Mouse (Mus musculus): ENCODE measurements around the gene Xlr3b. TPM values are rescaled to one million over a fixed set of nuclear protein-coding genes. Genes with fewer than 3 reads are reported as not detected.
"Not testable (repeated sequence)": the region's sequence is repeated elsewhere in the genome, so short reads cannot be mapped to it uniquely, and the experiment has no call there.

The Xlr3b gene
- polyA plus RNA-seq, 1 experiment, result 0.56 TPM

DNA sequence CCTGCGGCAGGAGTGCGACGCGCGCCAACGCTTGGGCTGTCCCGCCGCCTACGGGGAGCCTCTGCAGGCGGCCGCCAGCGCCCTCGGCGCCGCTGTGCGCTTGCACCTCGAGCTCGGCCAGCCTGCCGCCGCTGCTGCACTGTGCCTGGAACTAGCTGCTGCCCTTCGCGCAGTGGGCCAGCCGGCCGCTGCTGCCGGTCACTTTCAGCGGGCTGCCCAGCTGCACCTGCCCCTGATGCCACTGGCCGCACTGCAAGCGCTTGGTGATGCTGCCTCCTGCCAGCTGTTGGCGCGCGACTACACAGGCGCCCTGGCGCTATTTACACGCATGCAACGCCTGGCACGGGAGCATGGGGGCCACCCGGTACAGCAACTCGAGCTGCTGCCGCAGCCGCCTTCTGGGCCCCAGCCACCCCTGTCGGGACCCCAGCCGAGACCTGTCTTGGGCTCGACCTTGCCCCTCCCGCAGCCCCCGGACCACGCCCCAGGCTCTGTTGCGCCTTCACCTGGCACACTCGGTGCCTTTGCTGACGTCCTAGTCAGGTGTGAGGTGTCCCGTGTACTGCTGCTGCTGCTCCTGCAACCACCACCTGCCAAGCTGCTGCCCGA is 36.7 kb downstream of the Xlr3b start:
- DNase-seq, result peak; percentile 66
- H3K27ac ChIP-seq (ENCODE audit: insufficient read depth, low read depth, low read length), result peak overlapping the region; percentile 97
- no peaks in the 10 kb centered on the region for H3K36me3 ChIP-seq (ENCODE audit: control insufficient read depth, insufficient read depth, low read length)
- under 1% methylated on average over 49 of the region's 51 CpGs for WGBS
- TF ChIP-seq POLR2A (IDR thresholded peaks at IDR 0.05; ENCODE audit: low read depth, low read length), result no peak
- no peak for TF ChIP-seq CTCF (conservative IDR thresholded peaks at IDR 0.05; ENCODE audit: insufficient read depth, insufficient read length, low read depth, low read length)
- no peaks in the 10 kb centered on the region for H3K27me3 ChIP-seq (replicated peaks; ENCODE audit: control insufficient read depth, insufficient read depth, low read length)
- H3K4me3 ChIP-seq (ENCODE audit: insufficient read depth, low read depth, low read length), result peak overlapping the region; percentile 76
- H3K4me1 ChIP-seq (ENCODE audit: control insufficient read depth, insufficient read depth, low read length), result no peaks in the 10 kb centered on the region

- Histone ChIP-seq H3K4me1 (ENCODE audit: control insufficient read depth, insufficient read depth, low read length) (no peaks in the 10 kb centered on the region), H3K27me3 (replicated peaks; ENCODE audit: control insufficient read depth, insufficient read depth, low read length) (no peaks in the 10 kb centered on the region), H3K27ac (ENCODE audit: insufficient read depth, low read depth, low read length) (no peak overlapping the region), H3K36me3 (ENCODE audit: control insufficient read depth, insufficient read depth, low read length) (no peaks in the 10 kb centered on the region), H3K4me3 (ENCODE audit: insufficient read depth, low read depth, low read length) (peak overlapping the region; percentile 76)
- DNase-seq, result no peak
- WGBS, result 28% methylated on average over 3 of the region's 3 CpGs
- TF ChIP-seq POLR2A (IDR thresholded peaks at IDR 0.05; ENCODE audit: low read depth, low read length), result no peak
- no peak for TF ChIP-seq CTCF (conservative IDR thresholded peaks at IDR 0.05; ENCODE audit: insufficient read depth, insufficient read length, low read depth, low read length)
Measured at GRCm38 (mm10) chrX:73229288-73229687, 37.3 kb downstream of the Xlr3b start.

- WGBS, result 82% methylated on average over 14 of the region's 14 CpGs
- not testable (repeated sequence) for H3K36me3 ChIP-seq (ENCODE audit: control insufficient read depth, insufficient read depth, low read length); H3K27ac ChIP-seq (ENCODE audit: insufficient read depth, low read depth, low read length); H3K4me3 ChIP-seq (ENCODE audit: insufficient read depth, low read depth, low read length); H3K4me1 ChIP-seq (ENCODE audit: control insufficient read depth, insufficient read depth, low read length); H3K27me3 ChIP-seq (replicated peaks; ENCODE audit: control insufficient read depth, insufficient read depth, low read length); DNase-seq
Measured at GRCm38 (mm10) chrX:73242821-73243325, 50.9 kb downstream of the Xlr3b start, which contains the start of gene Xlr4c. Gene Xlr4c (minus strand): TSS chrX:73243130.

Other genes with a start within 250 kb of the Xlr3b start
- gene Zfp185, start 204.9 kb upstream of the Xlr3b start, polyA plus RNA-seq (2012; rRNA removed), result 5.9 and 6.7 TPM in 2 replicates
- not detected in 2 replicates for gene Pnma5, start 155.1 kb upstream of the Xlr3b start, polyA plus RNA-seq (2012; rRNA removed)
- not detected in 2 replicates for gene Pnma3, start 127.4 kb upstream of the Xlr3b start, polyA plus RNA-seq (2012; rRNA removed)
- gene Xlr4a, start 109.7 kb upstream of the Xlr3b start, polyA plus RNA-seq (2012; rRNA removed), result 0.17 TPM in 1 of 2 replicates, not detected in the other
- 0.08 and 0.22 TPM in 2 replicates for gene Xlr3a, start 95.1 kb upstream of the Xlr3b start, polyA plus RNA-seq (2012; rRNA removed)
- gene Gm14685, start 75.2 kb upstream of the Xlr3b start, polyA plus RNA-seq (2012; rRNA removed), result 0.07 TPM in 1 of 2 replicates, not detected in the other
- gene Xlr5b, start 43.4 kb upstream of the Xlr3b start, polyA plus RNA-seq (2012; rRNA removed), result not detected in 2 replicates
- 0.16 TPM in 1 of 2 replicates, not detected in the other for gene DXBay18, start 42.8 kb upstream of the Xlr3b start, polyA plus RNA-seq (2012; rRNA removed)
- not detected in 2 replicates for gene Spin2d, start 15.2 kb upstream of the Xlr3b start, polyA plus RNA-seq (2012; rRNA removed)
- 0.38 TPM in 1 of 2 replicates, not detected in the other for gene Xlr4b, start 22.1 kb downstream of the Xlr3b start, polyA plus RNA-seq (2012; rRNA removed)
- 7.6 and 9.9 TPM in 2 replicates for gene F8a, start 36.1 kb downstream of the Xlr3b start, polyA plus RNA-seq (2012; rRNA removed)
- gene Xlr4c, start 50.9 kb downstream of the Xlr3b start, polyA plus RNA-seq (2012; rRNA removed), result not detected in 2 replicates
- gene Xlr3c, start 73.2 kb downstream of the Xlr3b start, polyA plus RNA-seq (2012; rRNA removed), result not detected in 2 replicates
- gene Xlr5a, start 100.8 kb downstream of the Xlr3b start, polyA plus RNA-seq (2012; rRNA removed), result not detected in 2 replicates
- 0.11 TPM in 1 of 2 replicates, not detected in the other for gene Xlr5c, start 100.8 kb downstream of the Xlr3b start, polyA plus RNA-seq (2012; rRNA removed)
- not detected in 2 replicates for gene Gm45015, start 144.6 kb downstream of the Xlr3b start, polyA plus RNA-seq (2012; rRNA removed)
- 6.3 and 6.8 TPM in 2 replicates for gene Zfp275, start 150.4 kb downstream of the Xlr3b start, polyA plus RNA-seq (2012; rRNA removed)
- gene Gm18336, start 206.5 kb downstream of the Xlr3b start, polyA plus RNA-seq (2012; rRNA removed), result 0.04 TPM in 1 of 2 replicates, not detected in the other
- 0.06 TPM in 1 of 2 replicates, not detected in the other for gene Zfp92, start 218.9 kb downstream of the Xlr3b start, polyA plus RNA-seq (2012; rRNA removed)
- gene Trex2, start 243.1 kb downstream of the Xlr3b start, polyA plus RNA-seq (2012; rRNA removed), result not detected in 2 replicates